Mouse (Mus musculus) right cerebral cortex, postnatal 4 days (tissue): ENCODE results near the gene Rasa3.

Source experiments
- DNase-seq: peaks from one replicate; pipeline ENCODE4 v3.0.0-alpha.2; 2022

Gene Rasa3

GRCm38 (mm10) chr8:13541526-13541925 is 135.9 kb downstream of the Rasa3 start:
- no peak for DNase-seq

GRCm38 (mm10) chr8:13540122-13540521 is 137.3 kb downstream of the Rasa3 start:
- no peak for DNase-seq

- DNase-seq = peak; percentile 53
These were observed 138.6 kb downstream of the Rasa3 start for GRCm38 (mm10) chr8:13538821-13539220.

GRCm38 (mm10) chr8:13537102-13537501 is 140.3 kb downstream of the Rasa3 start:
- no peak for DNase-seq

GRCm38 (mm10) chr8:13533123-13533522 is 144.3 kb downstream of the Rasa3 start:
- DNase-seq = no peak

- DNase-seq = no peak
These were observed 145.7 kb downstream of the Rasa3 start for GRCm38 (mm10) chr8:13531602-13532171.

- DNase-seq = peak; percentile 67
These were observed 146.5 kb downstream of the Rasa3 start for GRCm38 (mm10) chr8:13530941-13531340.

- no peak for DNase-seq
These were observed 147.0 kb downstream of the Rasa3 start for GRCm38 (mm10) chr8:13530401-13530800.

GRCm38 (mm10) chr8:13529891-13530316 is 147.5 kb downstream of the Rasa3 start:
- peak; percentile 71 for DNase-seq

- no peak for DNase-seq
These were observed 148.2 kb downstream of the Rasa3 start for GRCm38 (mm10) chr8:13529011-13529840.

GRCm38 (mm10) chr8:13521392-13521791 is 156.0 kb downstream of the Rasa3 start:
- no peak for DNase-seq

GRCm38 (mm10) chr8:13520349-13520748 is 157.1 kb downstream of the Rasa3 start:
- no peak for DNase-seq

GRCm38 (mm10) chr8:13519503-13519902 is 157.9 kb downstream of the Rasa3 start:
- DNase-seq = no peak

GRCm38 (mm10) chr8:13517284-13517781 is 160.1 kb downstream of the Rasa3 start:
- no peak for DNase-seq
